Mouse (Mus musculus): ENCODE measurements around the gene Kif2b. TPM values are rescaled to one million over a fixed set of nuclear protein-coding genes. Genes with fewer than 3 reads are reported as not detected.

Kif2b gene
- polyA plus RNA-seq (2016; fragmentation: Nextera tagmentation; extraction: Ambion mirVana), result not detected in 2 replicates

DNA sequence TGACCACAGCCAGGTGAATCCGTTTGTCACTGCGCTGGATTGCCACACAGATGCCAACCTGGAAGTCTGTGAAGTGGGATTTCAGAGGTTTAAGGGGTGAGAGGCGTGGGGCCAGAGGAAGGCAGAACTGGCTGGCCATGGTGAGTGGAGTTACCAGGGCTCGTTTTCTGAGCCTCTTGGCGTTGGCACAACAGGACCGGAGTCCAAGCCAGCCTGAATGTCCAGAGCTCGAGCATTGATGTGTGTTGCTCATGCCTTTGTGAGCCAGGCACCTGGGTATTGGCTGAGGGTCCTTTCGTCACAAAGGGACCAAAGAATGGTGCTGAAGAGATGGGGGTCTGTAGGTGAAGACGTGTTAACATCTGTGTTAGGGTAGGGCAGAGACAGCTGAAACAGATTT lies at the start of gene Kif2b:
TSS of gene Kif2b (minus strand) at position 242 of the 400 bp plus-strand sequence.
- Histone ChIP-seq H3K27me3 (no peaks in the 10 kb centered on the region), H3K36me3 (replicated peaks) (no peaks in the 10 kb centered on the region), H3K27ac (no peak within 1 kb of the TSS), H3K9ac (no peak within 1 kb of the TSS), H3K4me2 (no peak within 1 kb of the TSS), H3K9me3 (no peaks in the 10 kb centered on the region), H3K4me3 (replicated peaks) (no peak within 1 kb of the TSS), H3K4me1 (no peaks in the 10 kb centered on the region)
- ATAC-seq (ENCODE audit: low FRiP score), result no peak
- WGBS, result 90% methylated on average over 9 of the region's 9 CpGs

DNA sequence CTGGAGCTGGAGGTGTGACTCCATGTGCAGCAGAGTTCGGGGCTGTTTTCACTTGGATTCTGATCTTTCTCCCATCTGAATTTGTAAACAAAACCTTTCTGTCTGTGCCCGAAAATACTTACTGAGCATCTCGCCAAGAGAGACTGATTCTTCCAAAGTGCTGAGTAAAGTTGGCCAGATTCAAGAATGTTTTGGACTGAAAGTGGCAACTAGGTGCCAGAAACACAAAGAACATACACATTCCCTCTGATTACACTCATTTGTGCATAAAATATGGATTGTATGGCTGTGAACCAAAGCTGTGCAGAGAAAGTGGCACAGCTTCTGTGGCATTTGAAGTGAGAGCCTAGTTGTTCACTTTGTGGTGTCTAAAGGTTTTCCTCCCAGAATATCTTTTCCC lies 15.7 kb upstream of the Kif2b start:
- H3K4me2 ChIP-seq, result no peak overlapping the region
- no peak overlapping the region for H3K4me3 ChIP-seq (replicated peaks)
- no peaks in the 10 kb centered on the region for H3K4me1 ChIP-seq
- H3K9me3 ChIP-seq, result no peaks in the 10 kb centered on the region
- 77% methylated on average over 3 of the region's 3 CpGs for WGBS
- no peak overlapping the region for H3K27ac ChIP-seq
- no peak for ATAC-seq (ENCODE audit: low FRiP score)
- H3K27me3 ChIP-seq, result no peaks in the 10 kb centered on the region
- H3K36me3 ChIP-seq (replicated peaks), result no peaks in the 10 kb centered on the region
- no peak overlapping the region for H3K9ac ChIP-seq

- no peak overlapping the region for H3K27ac ChIP-seq
- WGBS, result 88% methylated on average over 19 of the region's 19 CpGs
Measured at GRCm38 (mm10) chr11:91576856-91577255, 502 bp downstream of the Kif2b start.

GRCm38 (mm10) chr11:91575406-91575805 lies 2.0 kb downstream of the Kif2b start:
- no peak overlapping the region for H3K9ac ChIP-seq
- H3K4me3 ChIP-seq (replicated peaks), result no peak overlapping the region
- H3K27ac ChIP-seq, result no peak overlapping the region
- 95% methylated on average over 8 of the region's 8 CpGs for WGBS
- no peak for ATAC-seq (ENCODE audit: low FRiP score)
- H3K4me2 ChIP-seq, result no peak overlapping the region
- H3K27me3 ChIP-seq, result no peaks in the 10 kb centered on the region
- H3K9me3 ChIP-seq, result no peaks in the 10 kb centered on the region
- no peaks in the 10 kb centered on the region for H3K36me3 ChIP-seq (replicated peaks)
- no peaks in the 10 kb centered on the region for H3K4me1 ChIP-seq

More at GRCm38 (mm10) chr11:91576856-91577255, 502 bp downstream of the Kif2b start:
- H3K9me3 ChIP-seq, result no peaks in the 10 kb centered on the region
- H3K4me3 ChIP-seq (replicated peaks), result no peak overlapping the region
- H3K4me1 ChIP-seq, result no peaks in the 10 kb centered on the region
- no peak for ATAC-seq (ENCODE audit: low FRiP score)
- H3K9ac ChIP-seq, result no peak overlapping the region
- H3K36me3 ChIP-seq (replicated peaks), result no peaks in the 10 kb centered on the region
- no peak overlapping the region for H3K4me2 ChIP-seq
- H3K27me3 ChIP-seq, result no peaks in the 10 kb centered on the region

DNA sequence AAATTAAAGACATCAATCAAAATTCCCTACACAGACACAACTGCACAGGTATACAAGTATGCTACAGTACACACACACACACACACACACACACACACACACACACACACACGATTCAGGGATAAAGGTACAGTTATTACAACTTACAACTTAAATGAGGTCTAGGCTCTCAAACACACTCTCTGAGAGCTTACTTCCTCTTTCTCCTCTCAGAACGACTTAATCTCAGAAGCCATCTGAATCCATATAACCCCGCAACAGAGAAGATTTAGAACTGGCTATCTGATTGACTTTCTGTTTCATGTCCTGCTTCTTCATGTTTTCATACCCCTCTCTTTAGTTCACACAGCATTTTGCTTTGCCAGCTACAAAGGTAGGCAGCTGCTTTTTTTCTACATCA lies 2.9 kb downstream of the Kif2b start:
- no peaks in the 10 kb centered on the region for H3K36me3 ChIP-seq (replicated peaks)
- H3K4me2 ChIP-seq, result no peak overlapping the region
- WGBS, result 84% methylated on average over 3 of the region's 3 CpGs
- H3K4me1 ChIP-seq, result no peaks in the 10 kb centered on the region
- H3K9ac ChIP-seq, result no peak overlapping the region
- H3K27ac ChIP-seq, result no peak overlapping the region
- no peak for ATAC-seq (ENCODE audit: low FRiP score)
- no peaks in the 10 kb centered on the region for H3K27me3 ChIP-seq
- no peaks in the 10 kb centered on the region for H3K9me3 ChIP-seq
- H3K4me3 ChIP-seq (replicated peaks), result no peak overlapping the region

GRCm38 (mm10) chr11:91530737-91531136 lies 46.6 kb downstream of the Kif2b start:
- 79% methylated on average over 4 of the region's 4 CpGs for WGBS
- H3K9me3 ChIP-seq, result no peaks in the 10 kb centered on the region
- no peak overlapping the region for H3K4me2 ChIP-seq
- no peak overlapping the region for H3K4me3 ChIP-seq (replicated peaks)
- H3K27ac ChIP-seq, result no peak overlapping the region
- ATAC-seq (ENCODE audit: low FRiP score), result no peak
- no peaks in the 10 kb centered on the region for H3K4me1 ChIP-seq
- H3K9ac ChIP-seq, result no peak overlapping the region
- H3K27me3 ChIP-seq, result no peaks in the 10 kb centered on the region
- no peaks in the 10 kb centered on the region for H3K36me3 ChIP-seq (replicated peaks)

Data from forebrain, embryonic 12.5 days (tissue).